ENCODE assay signal across 9 mouse cellular contexts in the genomic region with DNA sequence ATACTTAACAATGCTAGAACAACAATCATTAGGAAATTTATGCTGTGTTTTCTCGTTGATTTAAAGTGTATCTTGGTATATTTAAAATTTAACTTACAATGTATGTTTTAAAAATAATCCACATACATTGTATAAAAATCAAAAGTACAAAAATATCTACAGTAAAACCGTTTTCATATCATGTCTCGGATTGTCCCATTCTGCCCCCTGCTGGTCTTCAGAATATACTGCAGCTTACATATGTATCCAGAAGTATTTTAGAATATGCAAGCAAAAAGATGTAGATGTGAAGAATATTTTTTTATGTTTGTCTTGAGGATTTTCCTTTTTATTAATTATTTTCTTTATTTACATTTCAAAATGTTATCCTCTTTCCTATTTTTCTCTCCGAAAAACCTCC. TPM values are rescaled to one million over a fixed set of nuclear protein-coding genes. Genes with fewer than 3 reads are reported as not detected.
DNase-seq lines count a peak whose midpoint lies in the region; ATAC-seq lines count a peak whose summit lies in the region.
"Had no signal": no experiment of that assay in that cellular context is flagged by ENCODE, and none has a peak within 500 bp of the region (broad histone marks: within the 10 kb centered on the region; RNA-seq: fewer than 3 reads in every experiment).

No protein-coding gene starts in this region.

- no peaks in the 10 kb centered on the region for H3K4me1 ChIP-seq in forebrain, embryonic 14.5 days (ENCODE audit: control insufficient read depth, insufficient read depth, low read length)
- no peaks in the 10 kb centered on the region for H3K4me1 ChIP-seq in forebrain, embryonic 11.5 days (replicated peaks; ENCODE audit: control insufficient read depth, insufficient read depth, low read length)
- no peaks in the 10 kb centered on the region for H3K4me1 ChIP-seq in midbrain, embryonic 14.5 days (ENCODE audit: control insufficient read depth, insufficient read depth, low read length)
- H3K4me1 ChIP-seq in midbrain, embryonic 16.5 days (ENCODE audit: control insufficient read depth, insufficient read depth, low read length) = no peaks in the 10 kb centered on the region
- no peaks in the 10 kb centered on the region for H3K4me1 ChIP-seq in neural tube, embryonic 15.5 days

- WGBS in forebrain, embryonic 14.5 days = 30% methylated on average over 4 of the region's 4 CpGs
- WGBS in forebrain, embryonic 11.5 days = 40% methylated on average over 4 of the region's 4 CpGs
- 42% methylated on average over 4 of the region's 4 CpGs for WGBS in midbrain, embryonic 14.5 days
- WGBS in midbrain, embryonic 16.5 days = 38% methylated on average over 4 of the region's 4 CpGs
- 25% methylated on average over 4 of the region's 4 CpGs for WGBS in macrophage (ENCODE audit: missing documents)
- 43% methylated on average over 4 of the region's 4 CpGs for WGBS in neural tube, embryonic 15.5 days

- H3K27ac ChIP-seq in forebrain, embryonic 14.5 days (ENCODE audit: low read depth, low read length) = no peak overlapping the region
- no peak overlapping the region for H3K27ac ChIP-seq in forebrain, embryonic 11.5 days (ENCODE audit: low read depth, low read length)
- H3K27ac ChIP-seq in midbrain, embryonic 14.5 days (replicated peaks; ENCODE audit: low read depth, low read length) = no peak overlapping the region
- H3K27ac ChIP-seq in midbrain, embryonic 16.5 days (ENCODE audit: low read length) = no peak overlapping the region
- peak overlapping the region; percentile 54 for H3K27ac ChIP-seq in macrophage
- H3K27ac ChIP-seq in neural tube, embryonic 15.5 days (replicated peaks) = no peak overlapping the region

- no peaks in the 10 kb centered on the region for H3K36me3 ChIP-seq in forebrain, embryonic 14.5 days (ENCODE audit: control insufficient read depth, insufficient read depth, low read length)
- H3K36me3 ChIP-seq in forebrain, embryonic 11.5 days (ENCODE audit: control insufficient read depth, insufficient read depth, low read length) = no peaks in the 10 kb centered on the region
- no peaks in the 10 kb centered on the region for H3K36me3 ChIP-seq in midbrain, embryonic 14.5 days (ENCODE audit: control insufficient read depth, insufficient read depth, low read length)
- no peaks in the 10 kb centered on the region for H3K36me3 ChIP-seq in midbrain, embryonic 16.5 days (ENCODE audit: control insufficient read depth, insufficient read depth, low read length)
- H3K36me3 ChIP-seq in macrophage (ENCODE audit: inconsistent target) = peaks cover 28% of the 10 kb centered on the region
- no peaks in the 10 kb centered on the region for H3K36me3 ChIP-seq in neural tube, embryonic 15.5 days

- H3K27me3 ChIP-seq in forebrain, embryonic 14.5 days (replicated peaks; ENCODE audit: control insufficient read depth, insufficient read depth, low read length) = no peaks in the 10 kb centered on the region
- H3K27me3 ChIP-seq in forebrain, embryonic 11.5 days (ENCODE audit: control insufficient read depth, insufficient read depth, low read length) = no peaks in the 10 kb centered on the region
- no peaks in the 10 kb centered on the region for H3K27me3 ChIP-seq in midbrain, embryonic 14.5 days (ENCODE audit: control insufficient read depth, insufficient read depth, low read length)
- no peaks in the 10 kb centered on the region for H3K27me3 ChIP-seq in midbrain, embryonic 16.5 days (ENCODE audit: control insufficient read depth, insufficient read depth, low read depth, low read length)
- no peaks in the 10 kb centered on the region for H3K27me3 ChIP-seq in neural tube, embryonic 15.5 days (replicated peaks)

- peak; percentile 59 for DNase-seq in forebrain, embryonic 14.5 days (ENCODE audit: low spot score)
- DNase-seq in forebrain, embryonic 11.5 days (ENCODE audit: low spot score) = no peak
- DNase-seq in midbrain, embryonic 14.5 days = peak; percentile 75
- peak; percentile 57 for DNase-seq in c-Kit-positive CD71-positive TER-119-positive erythroid progenitor cells, embryonic 14.5 days (ENCODE audit: low spot score)
- no peak for DNase-seq in layer of hippocampus, adult 9-10 months (ENCODE audit: low spot score)

- no peak overlapping the region for H3K4me3 ChIP-seq in forebrain, embryonic 14.5 days (ENCODE audit: low read depth, low read length)
- no peak overlapping the region for H3K4me3 ChIP-seq in forebrain, embryonic 11.5 days (ENCODE audit: low read depth, low read length)
- no peak overlapping the region for H3K4me3 ChIP-seq in midbrain, embryonic 14.5 days (replicated peaks; ENCODE audit: low read depth, low read length)
- no peak overlapping the region for H3K4me3 ChIP-seq in midbrain, embryonic 16.5 days (ENCODE audit: low read depth, low read length)
- H3K4me3 ChIP-seq in macrophage (ENCODE audit: inconsistent target) = no peak overlapping the region
- H3K4me3 ChIP-seq in neural tube, embryonic 15.5 days (replicated peaks) = no peak overlapping the region

- no peak overlapping the region for H3K4me2 ChIP-seq in forebrain, embryonic 14.5 days (ENCODE audit: low read length)
- H3K4me2 ChIP-seq in forebrain, embryonic 11.5 days (ENCODE audit: low read depth, low read length, severe bottlenecking) = no peak overlapping the region
- H3K4me2 ChIP-seq in midbrain, embryonic 14.5 days (ENCODE audit: low read length) = no peak overlapping the region
- no peak overlapping the region for H3K4me2 ChIP-seq in midbrain, embryonic 16.5 days (ENCODE audit: low read length)
- no peak overlapping the region for H3K4me2 ChIP-seq in neural tube, embryonic 15.5 days

- H3K79me2 ChIP-seq in macrophage (ENCODE audit: inconsistent target) = peaks cover 82% of the 10 kb centered on the region

- no peak for ATAC-seq in forebrain, embryonic 14.5 days
- no peak for ATAC-seq in forebrain, embryonic 11.5 days (replicated peaks; ENCODE audit: low FRiP score)
- ATAC-seq in midbrain, embryonic 14.5 days (ENCODE audit: low FRiP score, low TSS enrichment) = no peak
- no peak for ATAC-seq in midbrain, embryonic 16.5 days
- no peak for ATAC-seq in neural tube, embryonic 15.5 days (ENCODE audit: low FRiP score)

- no peaks in the 10 kb centered on the region for H3K9me3 ChIP-seq in forebrain, embryonic 14.5 days (replicated peaks; ENCODE audit: control insufficient read depth, low read length)
- no peaks in the 10 kb centered on the region for H3K9me3 ChIP-seq in forebrain, embryonic 11.5 days (ENCODE audit: control insufficient read depth, low read length)
- no peaks in the 10 kb centered on the region for H3K9me3 ChIP-seq in midbrain, embryonic 14.5 days (ENCODE audit: control insufficient read depth, low read length)
- no peaks in the 10 kb centered on the region for H3K9me3 ChIP-seq in midbrain, embryonic 16.5 days (replicated peaks; ENCODE audit: control insufficient read depth, low read length, poor library complexity, severe bottlenecking)
- no peaks in the 10 kb centered on the region for H3K9me3 ChIP-seq in neural tube, embryonic 15.5 days (replicated peaks)

- no peak overlapping the region for H3K9ac ChIP-seq in forebrain, embryonic 14.5 days (ENCODE audit: low read length)
- H3K9ac ChIP-seq in forebrain, embryonic 11.5 days (ENCODE audit: low read length) = no peak overlapping the region
- H3K9ac ChIP-seq in midbrain, embryonic 14.5 days (replicated peaks; ENCODE audit: low read length) = no peak overlapping the region
- H3K9ac ChIP-seq in midbrain, embryonic 16.5 days (ENCODE audit: low read depth, low read length) = no peak overlapping the region
- H3K9ac ChIP-seq in neural tube, embryonic 15.5 days (replicated peaks) = no peak overlapping the region

RNA-seq across cellular contexts. Expression of gene Lpxn, which starts 24.4 kb away (rescaled TPM):
- polyA plus RNA-seq in forebrain, embryonic 14.5 days (2014; fragmentation: Nextera tagmentation; extraction: Ambion mirVana) = 1.2 and 1.4 TPM in 2 replicates
- 1.2 and 1.3 TPM in 2 replicates for polyA plus RNA-seq in forebrain, embryonic 11.5 days (2014; fragmentation: Nextera tagmentation; extraction: Ambion mirVana)
- 0.46 and 1.3 TPM in 2 replicates for polyA plus RNA-seq in midbrain, embryonic 14.5 days (2014; fragmentation: Nextera tagmentation; extraction: Ambion mirVana)
- polyA plus RNA-seq in midbrain, embryonic 16.5 days (2015; fragmentation: Nextera tagmentation; extraction: Ambion mirVana) = 0.63 and 0.85 TPM in 2 replicates
- 100 to 1,000 TPM in 3 of 26 experiments, 10 to 100 TPM in 23; 15.7 to 110 (median 77.8) TPM for total RNA-seq in macrophage (2018; cell fraction: chromatin; rRNA removed)
- 100 to 1,000 TPM in 20 of 26 experiments, 10 to 100 TPM in 6; 70.1 to 159 (median 117) TPM for total RNA-seq in macrophage (2018; cell fraction: cytosol; rRNA removed)
- 100 to 1,000 TPM in 9 of 26 experiments, 10 to 100 TPM in 17; 36.5 to 139 (median 79.4) TPM for total RNA-seq in macrophage (2018; cell fraction: nucleus; rRNA removed)
- polyA plus RNA-seq in macrophage (2018) = 84.8 to 185 TPM (median 109 TPM) in 3 replicates
- 1.2 and 4.0 TPM in 2 replicates for polyA plus RNA-seq in neural tube, embryonic 15.5 days (2015; fragmentation: Nextera tagmentation; extraction: Ambion mirVana)

RNA-seq across cellular contexts. Expression of gene Zfp91, which starts 24.5 kb away (rescaled TPM):
- 7.7 and 8.1 TPM in 2 replicates for polyA plus RNA-seq in forebrain, embryonic 14.5 days (2014; fragmentation: Nextera tagmentation; extraction: Ambion mirVana)
- polyA plus RNA-seq in forebrain, embryonic 11.5 days (2014; fragmentation: Nextera tagmentation; extraction: Ambion mirVana) = 11.6 and 11.9 TPM in 2 replicates
- polyA plus RNA-seq in midbrain, embryonic 14.5 days (2014; fragmentation: Nextera tagmentation; extraction: Ambion mirVana) = 10.6 and 15.3 TPM in 2 replicates
- 11.0 and 12.0 TPM in 2 replicates for polyA plus RNA-seq in midbrain, embryonic 16.5 days (2015; fragmentation: Nextera tagmentation; extraction: Ambion mirVana)
- total RNA-seq in macrophage (2018; cell fraction: chromatin; rRNA removed) = 100 to 1,000 TPM in 3 of 26 experiments, 10 to 100 TPM in 23; 36.6 to 109 (median 66.1) TPM
- total RNA-seq in macrophage (2018; cell fraction: cytosol; rRNA removed) = 10 to 100 TPM; 43.8 to 80.1 (median 68.6) TPM
- 100 to 1,000 TPM in 3 of 26 experiments, 10 to 100 TPM in 23; 39.4 to 128 (median 62.4) TPM for total RNA-seq in macrophage (2018; cell fraction: nucleus; rRNA removed)
- polyA plus RNA-seq in macrophage (2018) = 50.8 to 76.2 TPM (median 59.4 TPM) in 3 replicates
- polyA plus RNA-seq in neural tube, embryonic 15.5 days (2015; fragmentation: Nextera tagmentation; extraction: Ambion mirVana) = 12.3 and 12.9 TPM in 2 replicates

RNA-seq across cellular contexts. Expression of gene Gm5244, which starts 26.1 kb away (rescaled TPM):
- polyA plus RNA-seq in forebrain, embryonic 14.5 days (2014; fragmentation: Nextera tagmentation; extraction: Ambion mirVana) = not detected in 2 replicates
- not detected in 2 replicates for polyA plus RNA-seq in forebrain, embryonic 11.5 days (2014; fragmentation: Nextera tagmentation; extraction: Ambion mirVana)
- not detected in 2 replicates for polyA plus RNA-seq in midbrain, embryonic 14.5 days (2014; fragmentation: Nextera tagmentation; extraction: Ambion mirVana)
- polyA plus RNA-seq in midbrain, embryonic 16.5 days (2015; fragmentation: Nextera tagmentation; extraction: Ambion mirVana) = not detected in 2 replicates
- total RNA-seq in macrophage (2018; cell fraction: chromatin; rRNA removed) = 10 to 100 TPM in 8 of 26 experiments, 1 to 10 TPM in 16, not detected in 2; 1.3 to 19.9 (median 8.2) TPM
- total RNA-seq in macrophage (2018; cell fraction: cytosol; rRNA removed) = under 1 TPM in 5 of 26 experiments, not detected in 21; 0.29 to 0.88 (median 0.36) TPM
- 1 to 10 TPM in 17 of 26 experiments, under 1 TPM in 2, not detected in 7; 0.92 to 5.0 (median 2.5) TPM for total RNA-seq in macrophage (2018; cell fraction: nucleus; rRNA removed)
- not detected in 3 replicates for polyA plus RNA-seq in macrophage (2018)
- polyA plus RNA-seq in neural tube, embryonic 15.5 days (2015; fragmentation: Nextera tagmentation; extraction: Ambion mirVana) = not detected in 2 replicates
- total RNA-seq: heart, postnatal 14 days had no signal

RNA-seq across cellular contexts. Expression of gene Olfr1444, which starts 36.7 kb away (rescaled TPM):
- polyA plus RNA-seq in forebrain, embryonic 14.5 days (2014; fragmentation: Nextera tagmentation; extraction: Ambion mirVana) = not detected in 2 replicates
- not detected in 2 replicates for polyA plus RNA-seq in forebrain, embryonic 11.5 days (2014; fragmentation: Nextera tagmentation; extraction: Ambion mirVana)
- polyA plus RNA-seq in midbrain, embryonic 14.5 days (2014; fragmentation: Nextera tagmentation; extraction: Ambion mirVana) = not detected in 2 replicates
- not detected in 2 replicates for polyA plus RNA-seq in midbrain, embryonic 16.5 days (2015; fragmentation: Nextera tagmentation; extraction: Ambion mirVana)
- 1 to 10 TPM in 24 of 26 experiments, under 1 TPM in 2; 0.46 to 5.2 (median 3.3) TPM for total RNA-seq in macrophage (2018; cell fraction: chromatin; rRNA removed)
- under 1 TPM in 25 of 26 experiments, not detected in 1; 0.05 to 0.55 (median 0.26) TPM for total RNA-seq in macrophage (2018; cell fraction: cytosol; rRNA removed)
- 1 to 10 TPM in 23 of 26 experiments, under 1 TPM in 3; 0.52 to 5.1 (median 2.5) TPM for total RNA-seq in macrophage (2018; cell fraction: nucleus; rRNA removed)
- 0.14 to 0.44 TPM (median 0.25 TPM) in 3 replicates for polyA plus RNA-seq in macrophage (2018)
- not detected in 2 replicates for polyA plus RNA-seq in neural tube, embryonic 15.5 days (2015; fragmentation: Nextera tagmentation; extraction: Ambion mirVana)
- total RNA-seq: heart, postnatal 14 days had no signal

RNA-seq across cellular contexts. Expression of gene Cntf, which starts 55.0 kb away (rescaled TPM):
- 1.2 TPM in 2 replicates for polyA plus RNA-seq in forebrain, embryonic 14.5 days (2014; fragmentation: Nextera tagmentation; extraction: Ambion mirVana)
- polyA plus RNA-seq in forebrain, embryonic 11.5 days (2014; fragmentation: Nextera tagmentation; extraction: Ambion mirVana) = 0.37 and 0.80 TPM in 2 replicates
- 1.9 TPM in 1 of 2 replicates, not detected in the other for polyA plus RNA-seq in midbrain, embryonic 14.5 days (2014; fragmentation: Nextera tagmentation; extraction: Ambion mirVana)
- 1.4 and 2.0 TPM in 2 replicates for polyA plus RNA-seq in midbrain, embryonic 16.5 days (2015; fragmentation: Nextera tagmentation; extraction: Ambion mirVana)
- total RNA-seq in macrophage (2018; cell fraction: chromatin; rRNA removed) = 10 to 100 TPM in 1 of 26 experiments, 1 to 10 TPM in 25; 1.2 to 10.7 (median 3.9) TPM
- total RNA-seq in macrophage (2018; cell fraction: cytosol; rRNA removed) = 1 to 10 TPM in 2 of 26 experiments, under 1 TPM in 24; 0.17 to 1.6 (median 0.43) TPM
- 10 to 100 TPM in 2 of 26 experiments, 1 to 10 TPM in 24; 1.3 to 12.8 (median 2.9) TPM for total RNA-seq in macrophage (2018; cell fraction: nucleus; rRNA removed)
- 0.42 to 0.85 TPM (median 0.52 TPM) in 3 replicates for polyA plus RNA-seq in macrophage (2018)
- 1.0 and 1.1 TPM in 2 replicates for polyA plus RNA-seq in neural tube, embryonic 15.5 days (2015; fragmentation: Nextera tagmentation; extraction: Ambion mirVana)

Comparison
In these comparisons a context has a peak if more than half of its experiments do, and no peak if none do; other contexts are left out.
1. DNase-seq: peak in forebrain, embryonic 14.5 days (single experiment), midbrain, embryonic 14.5 days (single experiment) and c-Kit-positive CD71-positive TER-119-positive erythroid progenitor cells, embryonic 14.5 days (single experiment); none in forebrain, embryonic 11.5 days (single experiment) and layer of hippocampus, adult 9-10 months (single experiment).
2. RNA of gene Lpxn, which starts 24.4 kb away (polyA plus RNA-seq): 84.8 to 185 TPM in macrophage; 1.2 to 1.4 TPM in forebrain, embryonic 14.5 days, 0.46 to 1.3 TPM in midbrain, embryonic 14.5 days, 1.2 to 4.0 TPM in neural tube, embryonic 15.5 days, 1.2 to 1.3 TPM in forebrain, embryonic 11.5 days and 0.63 to 0.85 TPM in midbrain, embryonic 16.5 days; every median in the first group is over 10 times any median in the second.